Mouse (Mus musculus): ENCODE data around the gene Pou2f2. TPM values are rescaled to one million over a fixed set of nuclear protein-coding genes. Genes with fewer than 3 reads are reported as not detected.

Pou2f2 gene
- polyA plus RNA-seq, 1 experiment = 2.6 TPM

DNA sequence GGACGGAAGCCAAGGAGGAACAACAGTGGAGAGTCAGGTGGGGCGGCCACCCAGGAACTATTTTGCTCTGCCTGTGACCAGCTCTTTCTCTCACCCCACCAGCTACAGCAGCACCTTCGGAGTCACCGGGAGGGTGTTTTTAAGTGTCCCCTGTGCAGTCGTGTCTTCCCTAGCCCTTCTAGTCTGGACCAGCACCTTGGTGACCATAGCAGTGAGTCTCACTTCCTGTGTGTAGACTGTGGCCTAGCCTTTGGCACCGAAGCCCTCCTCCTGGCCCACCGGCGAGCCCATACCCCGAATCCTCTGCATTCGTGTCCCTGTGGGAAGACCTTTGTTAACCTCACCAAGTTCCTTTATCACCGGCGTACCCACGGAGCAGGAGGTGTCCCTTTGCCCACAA is 99.1 kb downstream of the Pou2f2 start:
- no peak for DNase-seq
- Histone ChIP-seq H3K27ac (ENCODE audit: insufficient read depth, low read depth, low read length) (no peak overlapping the region), H3K36me3 (ENCODE audit: control insufficient read depth, insufficient read depth, low read length) (peaks cover 8% of the 10 kb centered on the region), H3K4me1 (ENCODE audit: control insufficient read depth, insufficient read depth, low read length) (peaks cover 15% of the 10 kb centered on the region; the same call in 1 of the 2 replicates), H3K27me3 (replicated peaks; ENCODE audit: control insufficient read depth, insufficient read depth, low read length) (no peaks in the 10 kb centered on the region), H3K4me3 (ENCODE audit: insufficient read depth, low read depth, low read length) (no peak overlapping the region)
- WGBS = 91% methylated on average over 13 of the region's 13 CpGs
- TF ChIP-seq CTCF (conservative IDR thresholded peaks at IDR 0.05; ENCODE audit: insufficient read depth, insufficient read length, low read depth, low read length) = no peak

DNA sequence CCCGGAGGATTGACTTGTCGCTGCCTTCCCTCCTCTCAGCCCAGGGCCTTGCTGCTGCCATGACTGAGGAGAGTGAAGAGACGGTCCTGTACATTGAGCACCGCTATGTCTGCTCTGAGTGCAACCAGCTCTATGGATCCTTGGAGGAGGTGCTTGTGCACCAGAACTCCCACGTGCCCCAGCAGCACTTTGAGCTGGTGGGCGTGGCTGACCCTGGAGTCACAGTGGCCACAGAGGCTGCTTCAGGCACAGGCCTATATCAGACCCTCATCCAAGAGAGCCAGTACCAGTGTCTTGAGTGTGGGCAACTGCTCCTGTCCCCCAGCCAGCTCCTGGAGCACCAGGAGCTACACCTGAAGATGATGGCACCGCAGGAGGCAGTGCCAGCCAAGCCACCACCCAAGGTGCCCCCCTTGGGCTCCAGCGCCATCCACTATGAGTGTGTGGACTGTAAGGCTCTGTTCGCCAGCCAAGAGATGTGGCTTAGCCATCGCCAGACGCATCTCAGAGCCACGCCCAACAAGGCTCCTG is 100.0 kb downstream of the Pou2f2 start:
- no peak overlapping the region for H3K4me3 ChIP-seq (ENCODE audit: insufficient read depth, low read depth, low read length)
- H3K36me3 ChIP-seq (ENCODE audit: control insufficient read depth, insufficient read depth, low read length) = peaks cover 8% of the 10 kb centered on the region
- no peak overlapping the region for H3K27ac ChIP-seq (ENCODE audit: insufficient read depth, low read depth, low read length)
- H3K4me1 ChIP-seq (ENCODE audit: control insufficient read depth, insufficient read depth, low read length) = peaks cover 15% of the 10 kb centered on the region; the same call in 1 of the 2 replicates
- DNase-seq = peak; percentile 61
- TF ChIP-seq CTCF (conservative IDR thresholded peaks at IDR 0.05; ENCODE audit: insufficient read depth, insufficient read length, low read depth, low read length) (no peak), POLR2A (IDR thresholded peaks at IDR 0.05; ENCODE audit: low read depth, low read length) (no peak)
- H3K27me3 ChIP-seq (replicated peaks; ENCODE audit: control insufficient read depth, insufficient read depth, low read length) = no peaks in the 10 kb centered on the region
- 73% methylated on average over 12 of the region's 12 CpGs for WGBS

DNA sequence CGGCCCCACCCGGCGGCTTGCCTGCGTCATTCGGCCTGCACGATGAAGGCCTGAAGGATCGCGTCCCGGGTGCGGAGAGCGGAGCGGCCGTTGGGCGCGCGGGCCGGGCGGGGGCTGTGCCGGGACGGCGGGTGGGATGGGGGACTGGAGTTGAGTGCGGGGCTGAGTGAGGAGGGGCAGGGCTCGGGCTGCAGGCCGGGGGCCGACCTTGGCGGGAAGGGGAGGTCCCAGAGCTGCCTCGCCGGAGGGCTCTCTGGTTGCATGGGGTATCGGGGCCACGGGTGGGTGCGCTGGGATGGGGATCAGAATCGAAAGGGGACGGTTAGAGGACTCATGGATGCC is 102.1 kb downstream of the Pou2f2 start:
- Histone ChIP-seq H3K4me1 (ENCODE audit: control insufficient read depth, insufficient read depth, low read length) (peaks cover 15% of the 10 kb centered on the region; the same call in 1 of the 2 replicates), H3K27ac (ENCODE audit: insufficient read depth, low read depth, low read length) (peak overlapping the region; percentile 43; the same call in 1 of the 2 replicates), H3K36me3 (ENCODE audit: control insufficient read depth, insufficient read depth, low read length) (peaks cover 8% of the 10 kb centered on the region), H3K27me3 (replicated peaks; ENCODE audit: control insufficient read depth, insufficient read depth, low read length) (no peaks in the 10 kb centered on the region), H3K4me3 (ENCODE audit: insufficient read depth, low read depth, low read length) (peak overlapping the region; percentile 76)
- no peak for DNase-seq
- WGBS = 2% methylated on average over 33 of the region's 33 CpGs
- no peak for TF ChIP-seq POLR2A (IDR thresholded peaks at IDR 0.05; ENCODE audit: low read depth, low read length)
- no peak for TF ChIP-seq CTCF (conservative IDR thresholded peaks at IDR 0.05; ENCODE audit: insufficient read depth, insufficient read length, low read depth, low read length)

DNA sequence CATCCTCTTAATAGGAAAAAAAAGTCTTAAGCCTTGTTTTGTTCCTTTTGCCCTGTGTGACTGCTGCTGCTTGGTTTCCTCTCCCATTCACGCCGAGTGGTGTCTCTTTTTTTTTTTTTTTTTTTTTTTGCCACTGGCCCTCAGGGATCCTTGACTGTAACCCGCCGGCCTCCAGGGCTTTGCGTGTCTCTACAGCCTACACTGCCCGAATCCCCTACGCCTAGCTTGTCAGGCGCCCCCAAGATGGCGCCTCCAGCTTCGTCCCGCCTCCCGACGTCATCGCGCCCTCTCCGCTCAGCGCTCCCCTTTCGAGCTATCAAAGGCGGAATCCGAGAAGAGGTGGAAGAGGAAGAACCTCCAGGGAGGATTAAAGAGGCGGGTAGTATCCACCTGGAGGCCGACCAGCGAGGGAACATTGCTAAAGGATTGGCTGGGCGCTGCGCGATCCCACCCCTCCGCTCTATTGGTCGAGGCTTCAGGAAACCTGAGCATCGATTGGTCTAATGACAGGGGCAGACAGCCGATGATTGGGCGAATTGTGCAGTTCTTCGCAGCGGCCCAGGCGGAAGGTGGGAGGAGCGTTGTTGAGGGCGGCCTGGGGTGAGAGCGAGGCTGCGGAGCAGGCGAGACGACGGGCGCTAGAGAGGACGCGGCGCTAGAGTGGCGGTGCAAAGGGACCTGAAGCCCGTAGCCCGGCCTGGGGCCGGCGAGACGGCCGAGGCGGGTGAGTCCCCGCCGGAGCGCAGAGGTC is 102.7 kb downstream of the Pou2f2 start:
- no peak for TF ChIP-seq CTCF (conservative IDR thresholded peaks at IDR 0.05; ENCODE audit: insufficient read depth, insufficient read length, low read depth, low read length)
- peak; percentile 86 for TF ChIP-seq POLR2A (IDR thresholded peaks at IDR 0.05; ENCODE audit: low read depth, low read length)
- DNase-seq = peak; percentile 99
- Histone ChIP-seq H3K4me1 (ENCODE audit: control insufficient read depth, insufficient read depth, low read length) (peaks cover 15% of the 10 kb centered on the region; the same call in 1 of the 2 replicates), H3K27ac (ENCODE audit: insufficient read depth, low read depth, low read length) (peak overlapping the region; percentile 94), H3K4me3 (ENCODE audit: insufficient read depth, low read depth, low read length) (peak overlapping the region; percentile 76), H3K36me3 (ENCODE audit: control insufficient read depth, insufficient read depth, low read length) (peaks cover 8% of the 10 kb centered on the region), H3K27me3 (replicated peaks; ENCODE audit: control insufficient read depth, insufficient read depth, low read length) (no peaks in the 10 kb centered on the region)
- WGBS = under 1% methylated on average over 56 of the region's 56 CpGs

DNA sequence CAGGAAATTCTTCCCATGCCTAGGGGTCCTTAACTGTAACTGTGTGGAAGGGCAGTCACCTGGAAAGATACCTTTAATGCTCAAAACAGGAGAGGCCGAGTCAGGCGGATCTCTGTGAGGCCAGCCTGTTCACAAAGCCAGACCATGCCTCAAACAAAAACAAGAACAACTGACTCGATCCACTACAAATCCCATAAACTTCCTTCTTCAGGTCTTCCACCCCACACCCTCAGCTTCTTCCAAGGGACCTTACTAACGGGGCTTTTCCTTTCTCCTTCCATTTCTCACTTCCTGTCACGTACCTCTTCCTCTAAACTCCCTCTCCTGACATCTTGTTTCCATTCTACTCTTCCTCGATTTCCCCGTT is 103.2 kb downstream of the Pou2f2 start:
- peak overlapping the region; percentile 45 for H3K4me3 ChIP-seq (ENCODE audit: insufficient read depth, low read depth, low read length)
- TF ChIP-seq POLR2A (IDR thresholded peaks at IDR 0.05; ENCODE audit: low read depth, low read length) (no peak), CTCF (conservative IDR thresholded peaks at IDR 0.05; ENCODE audit: insufficient read depth, insufficient read length, low read depth, low read length) (no peak)
- H3K4me1 ChIP-seq (ENCODE audit: control insufficient read depth, insufficient read depth, low read length) = peaks cover 15% of the 10 kb centered on the region; the same call in 1 of the 2 replicates
- peaks cover 4% of the 10 kb centered on the region for H3K36me3 ChIP-seq (ENCODE audit: control insufficient read depth, insufficient read depth, low read length)
- no peak for DNase-seq
- peak overlapping the region; percentile 94 for H3K27ac ChIP-seq (ENCODE audit: insufficient read depth, low read depth, low read length)
- no peaks in the 10 kb centered on the region for H3K27me3 ChIP-seq (replicated peaks; ENCODE audit: control insufficient read depth, insufficient read depth, low read length)
- WGBS = 9% methylated on average over 7 of the region's 7 CpGs

DNA sequence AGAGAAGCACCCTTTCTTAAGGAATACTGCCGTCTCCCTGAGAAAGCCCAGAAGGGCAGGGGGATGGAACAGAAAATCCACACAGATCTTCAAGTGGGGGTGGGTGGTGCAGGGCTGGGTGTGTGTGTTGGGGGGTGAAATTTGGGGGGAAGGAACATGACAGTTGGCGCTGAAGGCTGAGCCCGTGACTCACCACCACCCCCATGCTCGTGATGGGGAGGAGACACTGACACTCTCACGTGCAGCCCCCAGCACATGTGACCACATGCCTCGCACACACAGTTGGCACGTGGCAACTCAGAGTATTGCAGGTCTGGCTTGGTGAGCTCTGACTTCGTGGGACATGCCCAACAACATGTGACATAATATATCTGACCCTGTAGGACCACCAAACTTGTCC is 105.6 kb downstream of the Pou2f2 start:
- Histone ChIP-seq H3K36me3 (ENCODE audit: control insufficient read depth, insufficient read depth, low read length) (no peaks in the 10 kb centered on the region), H3K27ac (ENCODE audit: insufficient read depth, low read depth, low read length) (no peak overlapping the region), H3K4me1 (ENCODE audit: control insufficient read depth, insufficient read depth, low read length) (peaks cover 9% of the 10 kb centered on the region; the same call in 1 of the 2 replicates), H3K4me3 (ENCODE audit: insufficient read depth, low read depth, low read length) (no peak overlapping the region), H3K27me3 (replicated peaks; ENCODE audit: control insufficient read depth, insufficient read depth, low read length) (no peaks in the 10 kb centered on the region)
- no peak for TF ChIP-seq POLR2A (IDR thresholded peaks at IDR 0.05; ENCODE audit: low read depth, low read length)
- no peak for TF ChIP-seq CTCF (conservative IDR thresholded peaks at IDR 0.05; ENCODE audit: insufficient read depth, insufficient read length, low read depth, low read length)
- 80% methylated on average over 8 of the region's 8 CpGs for WGBS
- no peak for DNase-seq

DNA sequence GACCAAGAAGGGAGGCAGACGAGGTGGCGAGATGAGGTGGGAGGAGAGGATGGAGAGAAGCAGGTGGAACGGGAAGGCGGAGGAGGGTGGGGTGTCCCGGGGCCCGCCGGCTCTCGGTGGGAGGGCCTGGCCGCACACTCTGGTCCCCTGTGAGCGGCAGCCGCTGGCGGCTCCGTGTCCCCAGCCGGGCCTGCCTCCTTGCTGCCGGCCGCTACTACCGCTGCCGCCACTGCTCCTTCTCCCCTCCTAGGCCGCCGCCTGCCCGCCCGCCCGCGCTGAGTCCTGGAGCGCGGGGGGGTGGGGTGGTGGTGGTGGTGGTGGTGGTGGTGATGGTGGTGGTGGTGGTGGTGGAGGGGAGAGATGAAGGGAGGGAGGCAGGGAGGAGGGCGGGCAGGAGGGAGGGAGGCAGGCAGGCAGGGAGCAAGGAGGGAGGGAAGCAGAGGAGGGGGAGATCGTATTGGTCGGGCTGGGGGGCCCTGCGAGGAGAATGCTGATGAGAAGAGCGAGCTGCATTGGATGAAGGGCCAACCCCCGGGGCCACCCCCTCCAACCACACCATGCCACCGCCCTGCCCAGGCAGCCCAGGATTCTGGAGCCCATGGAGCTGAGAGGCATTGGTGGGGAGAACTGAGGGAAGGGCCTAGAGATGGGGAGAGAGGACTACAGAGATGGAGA is 106.7 kb downstream of the Pou2f2 start:
- peak; percentile 34 for DNase-seq
- H3K27ac ChIP-seq (ENCODE audit: insufficient read depth, low read depth, low read length) = peak overlapping the region; percentile 51; the same call in 1 of the 2 replicates
- WGBS = 4% methylated on average over 25 of the region's 33 CpGs
- TF ChIP-seq POLR2A (IDR thresholded peaks at IDR 0.05; ENCODE audit: low read depth, low read length) (no peak), CTCF (conservative IDR thresholded peaks at IDR 0.05; ENCODE audit: insufficient read depth, insufficient read length, low read depth, low read length) (no peak)
- H3K4me3 ChIP-seq (ENCODE audit: insufficient read depth, low read depth, low read length) = peak overlapping the region; percentile 67
- no peaks in the 10 kb centered on the region for H3K36me3 ChIP-seq (ENCODE audit: control insufficient read depth, insufficient read depth, low read length)
- no peaks in the 10 kb centered on the region for H3K27me3 ChIP-seq (replicated peaks; ENCODE audit: control insufficient read depth, insufficient read depth, low read length)
- H3K4me1 ChIP-seq (ENCODE audit: control insufficient read depth, insufficient read depth, low read length) = 0 out of 2 replicates have a peak, but pooled peaks cover 2% of the 10 kb centered on the region
